20 mouse cellular contexts compared by ENCODE assay signal in the genomic region with DNA sequence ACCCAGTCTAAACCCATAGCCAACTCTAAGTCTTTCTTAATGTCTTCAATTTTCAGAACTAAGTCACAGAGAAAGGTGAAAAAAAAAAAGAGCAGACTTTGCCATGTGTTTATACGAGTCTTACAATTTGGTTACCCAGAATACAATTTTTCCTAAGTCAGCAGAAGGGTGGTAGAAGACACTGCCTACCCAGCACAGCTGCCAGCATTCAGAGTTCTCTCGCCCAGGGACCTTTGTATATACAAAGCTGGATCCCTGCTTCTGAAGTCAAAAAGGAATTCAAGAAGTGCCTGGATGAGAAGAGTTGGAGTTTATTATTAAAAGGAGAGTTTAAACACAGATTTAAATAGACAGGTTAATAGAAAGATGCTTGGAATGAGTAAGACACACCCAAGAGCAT.
"Had no signal": no experiment of that assay in that cellular context is flagged by ENCODE, and none has a peak within 500 bp of the region (broad histone marks: within the 10 kb centered on the region; RNA-seq: fewer than 3 reads in every experiment).

No protein-coding gene starts in this region.

- ATAC-seq: hindbrain, postnatal 0 days; inflammation-experienced regulatory T-cells, adult 6 months; intestine, embryonic 16.5 days had no signal

- H3K27me3 ChIP-seq: neural tube, embryonic 12.5 days; neural tube, embryonic 15.5 days; stomach, embryonic 15.5 days had no signal

- H3K9ac ChIP-seq: liver, embryonic 13.5 days; neural tube, embryonic 12.5 days; neural tube, embryonic 15.5 days; stomach, embryonic 15.5 days had no signal

- DNase-seq: layer of hippocampus, adult 9-11 months; layer of hippocampus, postnatal 36 days; liver, embryonic 13.5 days; lung, adult 2 months; lung, postnatal 14 days; lung, postnatal 4 days; midbrain, embryonic 14.5 days; right cerebral cortex, adult 18-20 months; right cerebral cortex, postnatal 14 days; right cerebral cortex, postnatal 4 days; thymus, postnatal 25 days had no signal

- H3K27ac ChIP-seq: hindbrain, postnatal 0 days; layer of hippocampus, adult 2 months; left cerebral cortex, adult 2 months; liver, embryonic 13.5 days; neural tube, embryonic 12.5 days; neural tube, embryonic 15.5 days; stomach, embryonic 15.5 days had no signal

- H3K4me2 ChIP-seq: liver, embryonic 13.5 days; midbrain, embryonic 11.5 days; neural tube, embryonic 12.5 days; neural tube, embryonic 15.5 days; stomach, embryonic 15.5 days had no signal

- H3K4me3 ChIP-seq: layer of hippocampus, adult 2 months; left cerebral cortex, adult 2 months; liver, embryonic 13.5 days; neural tube, embryonic 12.5 days; neural tube, embryonic 15.5 days; stomach, embryonic 15.5 days had no signal

- H3K4me1 ChIP-seq: liver, embryonic 13.5 days; neural tube, embryonic 12.5 days; stomach, embryonic 15.5 days had no signal

- H3K36me3 ChIP-seq: liver, embryonic 13.5 days; neural tube, embryonic 12.5 days; neural tube, embryonic 15.5 days; stomach, embryonic 15.5 days had no signal

- H3K9me3 ChIP-seq: liver, embryonic 13.5 days; neural tube, embryonic 12.5 days; neural tube, embryonic 15.5 days; stomach, embryonic 15.5 days had no signal
